Mouse (Mus musculus) CH12.LX (cell line): ENCODE results near the gene Lat2.

Source experiments
- CHD1 ChIP-seq: IDR thresholded peaks from 2 replicates; pipeline ENCODE4 v1.6.1; 2012; ENCODE audit warnings: low read depth, low read length, improper control_type of control experiment, inconsistent platforms
- CTCF ChIP-seq, 2 experiments: IDR thresholded peaks in 1 of 2; conservative IDR thresholded peaks in 1 of 2; 2 replicates each; pipeline ENCODE4 v1.5.1; 2011 to 2012; ENCODE audit warnings: low read depth in 2 of 2, low read length in 2 of 2, improper control_type of control experiment in 1 of 2, inconsistent platforms in 1 of 2, mild to moderate bottlenecking in 1 of 2, moderate library complexity in 1 of 2
- EP300 ChIP-seq: IDR thresholded peaks from 2 replicates; pipeline ENCODE4 v1.6.1; 2011; ENCODE audit warnings: low read length, improper control_type of control experiment
- GABPA ChIP-seq: IDR thresholded peaks from 2 replicates; pipeline ENCODE4 v1.6.1; 2012; ENCODE audit warnings: low read depth, low read length, improper control_type of control experiment, inconsistent platforms; ENCODE audit not compliant: insufficient replicate concordance
- JUND ChIP-seq: conservative IDR thresholded peaks from 2 replicates; pipeline ENCODE4 v1.6.1; 2011; ENCODE audit warnings: low read depth, low read length, improper control_type of control experiment
- MAFK ChIP-seq: IDR thresholded peaks from 2 replicates; pipeline ENCODE4 v1.6.1; 2011; ENCODE audit warnings: low read length, improper control_type of control experiment; ENCODE audit not compliant: insufficient replicate concordance
- MEF2A ChIP-seq: IDR thresholded peaks from 2 replicates; pipeline ENCODE4 v1.6.1; 2014; ENCODE audit warnings: low read depth, mild to moderate bottlenecking, inconsistent platforms, low read length, improper control_type of control experiment, borderline replicate concordance
- POLR2A ChIP-seq: IDR thresholded peaks from 2 replicates; pipeline ENCODE4 v1.6.1; 2011; ENCODE audit warnings: low read depth, mild to moderate bottlenecking, improper control_type of control experiment, low read length
- RAD21 ChIP-seq: IDR thresholded peaks from 2 replicates; pipeline ENCODE4 v1.6.1; 2011; ENCODE audit warnings: low read depth, mild to moderate bottlenecking, low read length, improper control_type of control experiment, moderate library complexity
- TCF12 ChIP-seq: IDR thresholded peaks from 2 replicates; pipeline ENCODE4 v1.6.1; 2014; ENCODE audit warnings: low read depth, mild to moderate bottlenecking, inconsistent platforms, low read length, improper control_type of control experiment
- USF1 ChIP-seq: IDR thresholded peaks from 2 replicates; pipeline ENCODE4 v1.6.1; 2014; ENCODE audit warnings: low read depth, mild to moderate bottlenecking, inconsistent platforms, low read length, improper control_type of control experiment
- ZC3H11A ChIP-seq: IDR thresholded peaks from 2 replicates; pipeline ENCODE4 v1.6.1; 2012; ENCODE audit warnings: low read depth, mild to moderate bottlenecking, inconsistent platforms, low read length, improper control_type of control experiment

DNA sequence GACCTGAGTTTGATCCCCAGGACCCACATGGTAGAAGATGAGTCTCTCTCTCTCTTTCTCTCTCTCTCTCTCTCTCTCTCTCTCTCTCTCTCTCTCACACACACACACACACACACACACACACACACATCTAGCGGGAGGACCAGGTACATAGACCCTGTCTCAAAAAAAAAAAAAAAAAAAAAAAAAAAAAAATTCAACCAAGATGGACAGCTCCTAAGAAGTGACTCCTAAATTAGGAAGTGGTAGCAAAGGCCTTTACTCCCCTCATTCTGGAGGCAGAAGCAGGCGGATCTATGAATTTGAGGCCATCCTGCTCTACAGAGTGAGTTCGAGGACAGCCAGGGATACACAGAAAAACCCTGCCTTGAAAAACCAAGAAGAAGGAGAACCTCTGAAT, 25.5 kb upstream of the Lat2 start:
- no peak for TF ChIP-seq CHD1
- TF ChIP-seq CTCF (conservative IDR thresholded peaks at IDR 0.05 in 1 of 2, IDR thresholded peaks at IDR 0.05 in 1 of 2; ENCODE audit: low read depth in 2 of 2, low read length in 2 of 2) = no peak
- no peak for TF ChIP-seq USF1
- TF ChIP-seq MAFK = no peak
- no peak for TF ChIP-seq EP300
- no peak for TF ChIP-seq MEF2A
- no peak for TF ChIP-seq GABPA
- no peak for TF ChIP-seq RAD21
- TF ChIP-seq JUND = no peak
- no peak for TF ChIP-seq ZC3H11A
- TF ChIP-seq TCF12 = no peak
- TF ChIP-seq POLR2A = no peak
